Mouse (Mus musculus) lung, adult 18-20 months (tissue): ENCODE data around the gene Retreg3.

Source experiments
- DNase-seq, 2 experiments: peaks; one replicate each; pipeline ENCODE4 v3.0.0; 2022; ENCODE audit warnings: mixed read lengths in 2 of 2

Retreg3 gene

GRCm38 (mm10) chr11:101047502-101047901, 72.2 kb downstream of the Retreg3 start:
- no peak for DNase-seq

- no peak for DNase-seq
Observed at GRCm38 (mm10) chr11:101046440-101046839, 73.3 kb downstream of the Retreg3 start.
